Mouse (Mus musculus) stomach, postnatal 0 days (tissue): ENCODE results near the gene H2-Eb1.

Experiments used
- CTCF ChIP-seq: IDR thresholded peaks from 2 replicates; pipeline ENCODE4 v1.5.1; 2016; ENCODE audit warnings: antibody characterized with exemption, low read depth, mild to moderate bottlenecking, moderate library complexity
- EP300 ChIP-seq: optimal IDR thresholded peaks from 2 replicates; pipeline ENCODE3; 2016; ENCODE audit warnings: antibody characterized with exemption

- TF ChIP-seq CTCF (no peak), EP300 (no peak)
Observed at GRCm38 (mm10) chr17:34268262-34268661, 37.4 kb upstream of the H2-Eb1 start.
